Mouse (Mus musculus): Measurements from ENCODE around the gene Palmd.

GRCm38 (mm10) chr3:116969003-116969402 is 216 bp upstream of the Palmd start:
- no peak for TF ChIP-seq POLR2A (IDR thresholded peaks at IDR 0.05; ENCODE audit: borderline replicate concordance, extremely low read depth, insufficient read depth, insufficient read length, poor library complexity, severe bottlenecking)
- no peak for TF ChIP-seq CTCF (IDR thresholded peaks at IDR 0.05; ENCODE audit: borderline replicate concordance, extremely low read depth, insufficient read depth, insufficient read length)
